13 mouse cellular contexts compared by ENCODE assay signal in the genomic region with DNA sequence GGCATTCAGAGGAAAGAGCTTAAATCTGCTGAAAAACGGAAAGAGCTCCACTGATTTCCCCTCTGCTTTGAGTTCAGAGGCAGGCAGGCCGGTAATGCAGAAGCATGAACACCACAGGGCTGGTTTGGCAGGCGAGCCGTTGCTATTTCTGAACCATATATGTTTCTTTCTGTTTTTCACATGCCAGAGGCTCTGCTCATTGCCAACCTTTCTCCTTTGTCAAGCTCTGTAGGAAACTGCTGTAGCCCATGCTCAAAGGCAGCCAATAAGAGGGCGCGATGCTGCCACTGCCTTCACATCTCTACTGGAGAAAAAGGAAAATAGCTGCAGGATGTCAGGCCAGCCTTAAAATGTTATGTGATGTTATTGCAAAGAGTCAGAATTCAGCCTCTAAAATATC.
DNase-seq lines count a peak whose midpoint lies in the region; ATAC-seq and TF ChIP-seq lines count a peak whose summit lies in the region.
"Had no signal": no experiment of that assay in that cellular context is flagged by ENCODE, and none has a peak within 500 bp of the region (broad histone marks: within the 10 kb centered on the region; RNA-seq: fewer than 3 reads in every experiment).

No protein-coding gene starts in this region.

- H3K27me3 ChIP-seq in cerebellum, adult 2 months (ENCODE audit: control insufficient read depth, insufficient read depth, low read length), result no peaks in the 10 kb centered on the region
- no peaks in the 10 kb centered on the region for H3K27me3 ChIP-seq in limb, embryonic 15.5 days
- H3K27me3 ChIP-seq in limb, embryonic 10.5 days (ENCODE audit: low read depth, poor library complexity, severe bottlenecking), result no peaks in the 10 kb centered on the region
- H3K27me3 ChIP-seq: neural tube, embryonic 13.5 days had no signal

- no peak overlapping the region for H3K27ac ChIP-seq in cerebellum, adult 2 months (ENCODE audit: insufficient read depth, low read length)
- H3K27ac ChIP-seq in limb, embryonic 15.5 days, result no peak overlapping the region
- no peak overlapping the region for H3K27ac ChIP-seq in limb, embryonic 10.5 days
- H3K27ac ChIP-seq: heart, embryonic 10.5 days; neural tube, embryonic 13.5 days had no signal

- no peaks in the 10 kb centered on the region for H3K9me3 ChIP-seq in limb, embryonic 15.5 days
- no peaks in the 10 kb centered on the region for H3K9me3 ChIP-seq in limb, embryonic 10.5 days (replicated peaks)
- H3K9me3 ChIP-seq: heart, embryonic 10.5 days; neural tube, embryonic 13.5 days had no signal

- no peak overlapping the region for H3K4me2 ChIP-seq in limb, embryonic 15.5 days
- H3K4me2 ChIP-seq: neural tube, embryonic 13.5 days had no signal

- WGBS in cerebellum, adult 2 months, result 14% methylated on average over 6 of the region's 6 CpGs
- 71% methylated on average over 6 of the region's 6 CpGs for WGBS in limb, embryonic 15.5 days
- WGBS in limb, embryonic 10.5 days, result 88% methylated on average over 6 of the region's 6 CpGs

- no peak for TF ChIP-seq POLR2A in cerebellum, adult 2 months (IDR thresholded peaks at IDR 0.05; ENCODE audit: borderline replicate concordance, insufficient read depth, low read length)

- ATAC-seq in limb, embryonic 15.5 days (ENCODE audit: insufficient number of reproducible peaks, low FRiP score, low TSS enrichment, low read depth), result 0 out of 2 replicates have a peak, but pooled peaks have one; percentile 35
- ATAC-seq in granulocyte monocyte progenitor cell, adult 5-6 weeks (replicated peaks; ENCODE audit: poor library complexity, severe bottlenecking), result no peak

- H3K9ac ChIP-seq in limb, embryonic 15.5 days, result no peak overlapping the region
- H3K9ac ChIP-seq: neural tube, embryonic 13.5 days had no signal

- intact Hi-C loops in left cerebral cortex, postnatal 14 days (cut with DNase I), result loop anchor here (10.0 kb wide), 1 partner anchor 311 kb away; no protein-coding TSS in a partner anchor

- TF ChIP-seq CTCF in cerebellum, adult 2 months (IDR thresholded peaks at IDR 0.05; ENCODE audit: borderline replicate concordance, insufficient read depth, low read depth, low read length), result no peak

- H3K36me3 ChIP-seq in limb, embryonic 15.5 days, result no peaks in the 10 kb centered on the region
- H3K36me3 ChIP-seq in limb, embryonic 10.5 days, result no peaks in the 10 kb centered on the region
- H3K36me3 ChIP-seq: heart, embryonic 10.5 days; neural tube, embryonic 13.5 days had no signal

- no peaks in the 10 kb centered on the region for H3K4me1 ChIP-seq in cerebellum, adult 2 months (ENCODE audit: control insufficient read depth, insufficient read depth, low read length)
- no peaks in the 10 kb centered on the region for H3K4me1 ChIP-seq in limb, embryonic 15.5 days
- H3K4me1 ChIP-seq in limb, embryonic 10.5 days, result no peaks in the 10 kb centered on the region
- H3K4me1 ChIP-seq: heart, embryonic 10.5 days; neural tube, embryonic 13.5 days had no signal

- peak; percentile 13 to 26 for DNase-seq in cerebellum, adult 2 months
- DNase-seq in cerebellum, adult 11 months, result no peak
- DNase-seq in limb, embryonic 10.5 days (ENCODE audit: low spot score), result no peak
- DNase-seq in left cerebral cortex, postnatal 14 days (ENCODE audit: low spot score in 2 of 2), result peak; percentile 41 to 70
- DNase-seq in telencephalon, adult 2 months (ENCODE audit: low read depth, low spot score), result peak; percentile 62
- DNase-seq in gastrocnemius, postnatal 4 days (ENCODE audit: low spot score in 2 of 2), result no peak
- DNase-seq: lung, adult 18-20 months; thymus, postnatal 14 days had no signal

- H3K4me3 ChIP-seq in cerebellum, adult 2 months (replicated peaks; ENCODE audit: insufficient read depth, low read depth, low read length), result no peak overlapping the region
- H3K4me3 ChIP-seq in limb, embryonic 15.5 days, result no peak overlapping the region
- no peak overlapping the region for H3K4me3 ChIP-seq in limb, embryonic 10.5 days
- H3K4me3 ChIP-seq: erythroblast, embryonic 14.5 days; heart, embryonic 10.5 days; neural tube, embryonic 13.5 days had no signal

Comparison
In these comparisons a context has a peak if more than half of its experiments do, and no peak if none do; other contexts are left out.
1. DNase-seq: peak in cerebellum, adult 2 months (2 of 2), left cerebral cortex, postnatal 14 days (2 of 2) and telencephalon, adult 2 months (single experiment); none in cerebellum, adult 11 months (single experiment), limb, embryonic 10.5 days (single experiment) and gastrocnemius, postnatal 4 days (0 of 2).